Mouse (Mus musculus) urinary bladder, postnatal 0 days (tissue): ENCODE data around the gene Zfp775. TPM values are rescaled to one million over a fixed set of nuclear protein-coding genes. Genes with fewer than 3 reads are reported as not detected.

Source experiments
- polyA plus RNA-seq: library from polyadenylated mRNA; unstranded; fragments of >200 nt; fragmentation: Nextera tagmentation; extraction: Ambion mirVana; gene quantifications from 2 replicates; pipeline ENCODE4 v1.2.1, GENCODE M21; 2015

Zfp775 gene
- polyA plus RNA-seq, result 4.7 and 5.6 TPM in 2 replicates

DNA sequence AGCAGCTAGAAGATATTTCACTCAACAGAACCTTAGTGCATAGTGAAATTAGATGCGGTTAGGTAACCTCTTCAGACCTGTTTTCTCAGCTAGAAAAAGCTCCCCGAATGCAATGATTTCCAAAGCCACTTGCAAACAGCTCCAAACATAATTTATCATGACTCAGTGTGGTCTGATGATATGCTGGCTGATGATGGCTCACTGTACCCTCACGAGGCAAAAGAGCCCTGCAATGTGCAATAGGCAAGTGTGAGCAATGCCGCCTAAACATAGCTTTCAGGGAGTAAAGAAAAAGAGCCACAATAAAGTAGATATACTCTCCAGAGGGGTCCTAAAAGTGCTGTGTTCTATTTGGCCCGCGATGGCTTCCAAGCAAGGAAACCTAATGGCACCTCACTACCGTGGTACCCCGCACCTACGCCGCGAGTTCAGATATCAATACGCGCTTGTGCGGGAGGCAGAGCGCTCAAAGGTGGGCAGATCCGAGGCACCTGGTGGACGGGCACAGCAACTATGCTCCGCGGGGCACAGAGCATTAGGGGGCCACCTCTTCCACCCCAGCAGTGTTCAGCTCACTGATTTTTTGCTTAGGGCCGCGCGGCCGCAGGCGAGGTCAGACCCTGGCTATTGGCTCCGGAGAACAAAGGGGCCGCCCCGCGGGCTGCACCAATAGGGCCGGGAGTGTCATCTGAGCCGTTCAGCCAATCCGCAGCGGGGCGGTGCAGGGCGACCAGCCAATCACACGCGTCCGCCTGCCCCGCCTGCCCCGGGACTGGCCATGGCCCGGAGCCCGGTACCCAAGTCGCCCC, at the start of gene Zfp775:
Gene Zfp775 (plus strand): TSS at position 793 of the 809 bp plus-strand sequence.

GRCm38 (mm10) chr6:48554280-48555103, 47.4 kb upstream of the Zfp775 start, which contains the start of gene Lrrc61:
TSS of gene Lrrc61 (plus strand) at chr6:48554796.

DNA sequence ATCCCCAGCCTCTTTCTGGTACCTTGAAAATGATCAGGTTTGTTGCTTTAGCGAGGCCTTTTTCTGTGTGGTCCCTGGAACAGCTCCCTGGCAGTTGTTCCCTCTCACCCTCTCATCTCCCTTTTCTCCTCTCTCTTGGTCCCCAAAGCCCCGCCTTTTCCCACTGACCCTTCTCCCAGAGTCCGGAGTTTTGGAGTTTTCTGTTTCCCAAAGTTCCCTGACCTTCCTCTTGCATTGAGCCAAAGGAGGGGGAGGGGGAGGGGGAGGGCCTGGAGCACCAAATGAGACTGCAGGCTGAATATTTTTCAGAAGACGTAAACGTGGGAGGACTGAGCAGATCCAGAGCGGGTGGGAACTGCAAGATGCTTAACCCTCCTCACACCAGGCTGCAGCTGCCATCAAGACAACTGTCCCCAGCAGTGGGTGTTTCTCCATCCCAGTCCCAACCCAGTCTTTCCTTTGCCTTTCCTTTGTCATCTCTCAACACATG, 29.2 kb upstream of the Zfp775 start, which contains the start of gene Rarres2:
Gene Rarres2 (minus strand): TSS at position 218 of the 490 bp plus-strand sequence.

GRCm38 (mm10) chr6:48589194-48589750, 12.6 kb upstream of the Zfp775 start, which contains the start of gene Gm45021:
TSS of gene Gm45021 (plus strand) at chr6:48589610.

DNA sequence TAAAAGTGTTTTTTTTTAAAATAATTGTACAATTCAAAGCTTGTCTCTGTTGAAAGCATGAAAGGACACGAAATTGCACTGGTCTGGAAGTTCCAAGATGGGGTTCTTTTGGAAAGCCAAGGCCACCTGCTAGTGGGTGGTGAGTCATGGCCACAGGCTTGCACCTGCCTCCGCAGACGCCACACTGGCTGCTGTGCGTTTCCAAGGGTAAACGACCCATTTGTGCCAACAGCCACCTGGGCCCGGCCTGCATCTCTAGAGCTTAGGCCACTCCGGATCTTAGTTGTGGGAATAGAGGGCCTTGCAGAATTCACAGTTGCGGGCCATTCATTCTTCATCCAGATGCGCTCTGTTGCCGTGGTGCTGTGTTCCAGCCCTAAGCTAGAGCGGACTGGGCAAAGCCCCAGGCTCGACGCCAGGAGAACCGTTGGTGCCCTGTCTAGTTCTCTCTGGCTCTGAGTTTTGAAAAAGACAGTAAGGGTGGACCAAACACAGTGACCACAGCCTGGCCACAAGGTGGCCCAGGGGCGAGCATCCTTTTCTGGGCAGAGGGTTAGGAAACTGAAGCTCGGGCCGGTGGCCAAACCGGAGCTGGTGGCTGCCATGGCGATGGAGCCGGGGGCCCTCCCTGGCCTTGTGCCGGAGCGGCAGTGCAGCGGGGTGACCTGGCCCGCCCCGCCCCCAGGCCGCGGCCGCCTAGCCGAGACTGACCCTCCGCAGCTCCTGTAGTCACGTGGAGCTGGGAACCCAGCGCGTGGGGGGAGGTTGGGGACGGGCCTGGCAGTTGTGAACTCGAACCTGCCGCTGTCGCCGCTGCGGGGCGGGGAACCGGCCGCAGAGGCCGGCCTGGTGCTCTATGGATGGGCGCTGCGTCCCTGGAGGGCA, 8.5 kb upstream of the Zfp775 start, which contains the start of the genes Repin1 and Gm44965:
Gene Repin1 (plus strand): TSS at position 726 of the 885 bp plus-strand sequence.
Gene Gm44965 (plus strand): TSS at position 784 of the 885 bp plus-strand sequence.

DNA sequence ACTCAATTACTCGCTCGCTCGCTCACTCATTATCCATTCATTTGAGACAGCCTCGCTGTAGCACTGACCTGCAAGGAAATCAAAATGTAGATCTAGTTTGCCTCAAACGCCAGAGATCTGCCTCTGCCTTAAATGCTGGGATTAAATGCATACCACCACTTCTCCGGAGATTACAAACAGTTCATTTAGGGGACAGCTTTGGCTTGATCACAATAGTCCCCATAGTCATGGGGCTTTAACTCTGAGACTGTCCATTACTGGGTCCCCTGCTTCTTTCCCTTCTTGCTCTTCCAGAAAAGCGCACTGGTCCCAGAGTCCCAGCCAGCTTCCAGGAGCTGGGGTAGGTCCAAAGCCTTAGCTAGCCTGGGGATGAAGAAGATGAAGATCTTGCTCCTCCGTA, 24.6 kb downstream of the Zfp775 start, which contains the start of gene AI854703:
Gene AI854703 (plus strand): TSS at position 301 of the 400 bp plus-strand sequence.

GRCm38 (mm10) chr6:48646995-48647394, 45.1 kb downstream of the Zfp775 start, which contains the start of gene Gimap8:
TSS of gene Gimap8 (plus strand) at chr6:48647234.

Other genes starting within 250 kb of the Zfp775 start
- gene Krba1, start 206.5 kb upstream of the Zfp775 start, polyA plus RNA-seq, result 7.3 and 7.6 TPM in 2 replicates
- 43.5 and 50.9 TPM in 2 replicates for gene Zfp467, start 156.2 kb upstream of the Zfp775 start, polyA plus RNA-seq
- gene Sspo, start 153.8 kb upstream of the Zfp775 start, polyA plus RNA-seq, result 0.08 and 0.10 TPM in 2 replicates
- gene Atp6v0e2, start 64.4 kb upstream of the Zfp775 start, polyA plus RNA-seq, result 42.7 and 44.7 TPM in 2 replicates
- gene Lrrc61, start 47.3 kb upstream of the Zfp775 start, polyA plus RNA-seq, result 4.8 and 5.3 TPM in 2 replicates
- 956 and 1,075 TPM in 2 replicates for gene Rarres2, start 29.3 kb upstream of the Zfp775 start, polyA plus RNA-seq
- not detected in 2 replicates for gene Gm45021, start 12.5 kb upstream of the Zfp775 start, polyA plus RNA-seq
- gene Repin1, start 8.2 kb upstream of the Zfp775 start, polyA plus RNA-seq, result 36.6 and 40.8 TPM in 2 replicates
- 1.4 TPM in 1 of 2 replicates, not detected in the other for gene Gm44965, start 8.1 kb upstream of the Zfp775 start, polyA plus RNA-seq
- gene AI854703, start 24.7 kb downstream of the Zfp775 start, polyA plus RNA-seq, result 1.7 and 2.3 TPM in 2 replicates
- 0.48 and 0.73 TPM in 2 replicates for gene Gimap8, start 45.2 kb downstream of the Zfp775 start, polyA plus RNA-seq
- gene Gimap9, start 74.1 kb downstream of the Zfp775 start, polyA plus RNA-seq, result 3.7 and 3.9 TPM in 2 replicates
- gene Gimap4, start 82.5 kb downstream of the Zfp775 start, polyA plus RNA-seq, result 5.5 and 5.9 TPM in 2 replicates
- 10.7 and 11.1 TPM in 2 replicates for gene Gimap6, start 106.2 kb downstream of the Zfp775 start, polyA plus RNA-seq
- 0.47 and 0.62 TPM in 2 replicates for gene Gm28053, start 116.5 kb downstream of the Zfp775 start, polyA plus RNA-seq
- gene Gimap7, start 116.6 kb downstream of the Zfp775 start, polyA plus RNA-seq, result not detected in 2 replicates
- gene Gimap1, start 137.0 kb downstream of the Zfp775 start, polyA plus RNA-seq, result 4.1 and 5.8 TPM in 2 replicates
- 3.7 and 5.1 TPM in 2 replicates for gene Gimap5, start 144.1 kb downstream of the Zfp775 start, polyA plus RNA-seq
- 0.10 TPM in 1 of 2 replicates, not detected in the other for gene Gimap3, start 168.8 kb downstream of the Zfp775 start, polyA plus RNA-seq
- gene Tmem176a, start 238.9 kb downstream of the Zfp775 start, polyA plus RNA-seq, result 108 and 134 TPM in 2 replicates
- gene Tmem176b, start 239.4 kb downstream of the Zfp775 start, polyA plus RNA-seq, result 257 and 312 TPM in 2 replicates